Mouse (Mus musculus) ES-Bruce4 (cell line): ENCODE data around the gene Dscaml1. TPM values are rescaled to one million over a fixed set of nuclear protein-coding genes. Genes with fewer than 3 reads are reported as not detected.

Experiments used
- H3K27ac ChIP-seq: 2 replicates; pipeline ENCODE4 v1.5.1; 2012; ENCODE audit warnings: low read length, inconsistent platforms; ENCODE audit not compliant: insufficient read depth
- H3K27me3 ChIP-seq: 2 replicates; pipeline ENCODE4 v1.6.1; 2012; ENCODE audit warnings: mild to moderate bottlenecking, low read length, inconsistent platforms; ENCODE audit not compliant: control insufficient read depth, poor library complexity, insufficient read depth, severe bottlenecking
- H3K36me3 ChIP-seq: 2 replicates; pipeline ENCODE4 v1.6.1; 2012; ENCODE audit warnings: inconsistent platforms, mild to moderate bottlenecking, low read length, moderate library complexity; ENCODE audit not compliant: control insufficient read depth, poor library complexity, insufficient read depth, severe bottlenecking
- H3K4me1 ChIP-seq: one replicate; pipeline ENCODE4 v1.8.1; 2011; ENCODE audit warnings: low read length; ENCODE audit not compliant: control insufficient read depth, insufficient read depth
- H3K4me3 ChIP-seq: 2 replicates; pipeline ENCODE4 v1.5.1; 2011; ENCODE audit warnings: low read depth, mild to moderate bottlenecking, low read length
- H3K9ac ChIP-seq: 2 replicates; pipeline ENCODE4 v1.6.1; 2012; ENCODE audit warnings: low read depth, mild to moderate bottlenecking, inconsistent platforms; ENCODE audit not compliant: poor library complexity, severe bottlenecking
- H3K9me3 ChIP-seq: replicated peaks from 2 replicates; pipeline ENCODE4 v1.6.1; 2012; ENCODE audit warnings: mild to moderate bottlenecking, low read length, inconsistent platforms; ENCODE audit not compliant: control insufficient read depth, poor library complexity, insufficient read depth, severe bottlenecking
- CTCF ChIP-seq: IDR thresholded peaks from one replicate; pipeline ENCODE4 v1.8.1; 2011; ENCODE audit warnings: low read depth, low read length
- EP300 ChIP-seq: IDR thresholded peaks from 2 replicates; pipeline ENCODE4 v1.6.1; 2011; ENCODE audit warnings: low read depth, low read length; ENCODE audit not compliant: insufficient read depth
- POLR2A ChIP-seq: IDR thresholded peaks from one replicate; pipeline ENCODE4 v1.8.1; 2011; ENCODE audit warnings: low read length; ENCODE audit not compliant: insufficient read depth
- polyA plus RNA-seq: library from polyadenylated mRNA; stranded (reverse); fragments of >200 nt; gene quantifications from 2 replicates; pipeline ENCODE4 v1.2.4, GENCODE M21; 2011; ENCODE audit warnings: low read depth; ENCODE audit not compliant: missing spikeins, insufficient read depth, insufficient read length

Dscaml1 gene
- polyA plus RNA-seq, 1 experiment = 4.0 TPM

DNA sequence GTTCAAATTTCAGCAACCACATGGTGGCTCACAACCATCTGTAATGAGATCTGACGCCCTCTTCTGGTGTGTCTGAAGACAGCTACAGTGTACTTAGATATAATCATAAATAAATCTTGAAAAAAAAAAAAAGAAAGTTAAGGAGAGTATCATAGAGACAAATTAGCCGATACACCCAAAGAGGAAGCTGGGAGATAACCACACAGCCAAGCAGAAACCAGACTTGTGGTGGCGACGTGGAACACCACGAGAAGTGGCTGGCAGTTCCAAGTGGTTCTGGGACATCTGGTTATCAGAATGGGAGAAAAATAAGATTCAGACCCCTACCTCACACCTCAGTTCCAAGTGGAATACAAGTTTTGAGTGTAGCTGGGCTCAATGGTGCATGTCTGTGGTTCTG lies 39.7 kb upstream of the Dscaml1 start:
- TF ChIP-seq CTCF = no peak
- no peak for TF ChIP-seq EP300
- TF ChIP-seq POLR2A = no peak
- no peak overlapping the region for H3K27ac ChIP-seq
- H3K9ac ChIP-seq = no peak overlapping the region
- H3K4me1 ChIP-seq = peaks cover 3% of the 10 kb centered on the region
- H3K4me3 ChIP-seq = no peak overlapping the region
- no peaks in the 10 kb centered on the region for H3K9me3 ChIP-seq
- no peaks in the 10 kb centered on the region for H3K36me3 ChIP-seq
- no peaks in the 10 kb centered on the region for H3K27me3 ChIP-seq

- Histone ChIP-seq H3K4me3 (no peak overlapping the region), H3K36me3 (no peaks in the 10 kb centered on the region), H3K9me3 (no peaks in the 10 kb centered on the region), H3K4me1 (peaks cover 3% of the 10 kb centered on the region), H3K9ac (no peak overlapping the region), H3K27me3 (no peaks in the 10 kb centered on the region), H3K27ac (no peak overlapping the region)
- no peak for TF ChIP-seq POLR2A
- no peak for TF ChIP-seq EP300
- TF ChIP-seq CTCF = peak; percentile 93
Observed at GRCm38 (mm10) chr9:45388385-45388994, 37.9 kb upstream of the Dscaml1 start.

GRCm38 (mm10) chr9:45389596-45389995 lies 36.8 kb upstream of the Dscaml1 start:
- Histone ChIP-seq H3K27ac (no peak overlapping the region), H3K27me3 (no peaks in the 10 kb centered on the region), H3K4me1 (peaks cover 3% of the 10 kb centered on the region), H3K4me3 (no peak overlapping the region), H3K9ac (no peak overlapping the region), H3K9me3 (no peaks in the 10 kb centered on the region), H3K36me3 (no peaks in the 10 kb centered on the region)
- TF ChIP-seq POLR2A = no peak
- TF ChIP-seq EP300 = no peak
- no peak for TF ChIP-seq CTCF

DNA sequence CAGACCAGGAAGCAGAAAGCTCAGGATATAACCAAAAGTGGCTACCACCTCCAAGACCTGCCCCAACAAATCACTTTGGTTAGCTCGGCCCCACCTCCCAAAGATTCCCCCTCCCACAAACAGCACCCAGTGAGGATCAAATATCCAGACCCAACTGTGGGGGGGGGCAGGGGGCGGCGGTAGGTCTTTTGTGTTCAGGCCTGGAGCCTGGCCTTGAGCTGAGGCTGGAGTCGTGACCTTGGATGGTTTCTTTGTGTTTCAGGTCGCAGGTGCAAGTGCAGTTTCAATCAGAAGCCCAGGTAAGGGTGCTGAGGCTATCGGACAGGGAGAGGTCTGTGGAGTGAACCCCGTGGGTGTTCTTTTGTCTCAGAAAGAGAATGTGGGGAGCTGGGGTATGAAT lies 35.1 kb upstream of the Dscaml1 start:
- H3K27me3 ChIP-seq = no peaks in the 10 kb centered on the region
- peak overlapping the region; percentile 20; the same call in 1 of the 2 replicates for H3K27ac ChIP-seq
- TF ChIP-seq EP300 = 0 out of 2 replicates have a peak, but pooled peaks have one; percentile 61
- no peak for TF ChIP-seq POLR2A
- TF ChIP-seq CTCF = no peak
- no peaks in the 10 kb centered on the region for H3K36me3 ChIP-seq
- H3K9me3 ChIP-seq = no peaks in the 10 kb centered on the region
- no peak overlapping the region for H3K9ac ChIP-seq
- H3K4me1 ChIP-seq = peaks cover 3% of the 10 kb centered on the region
- H3K4me3 ChIP-seq = peak overlapping the region; percentile 22; the same call in 1 of the 2 replicates

DNA sequence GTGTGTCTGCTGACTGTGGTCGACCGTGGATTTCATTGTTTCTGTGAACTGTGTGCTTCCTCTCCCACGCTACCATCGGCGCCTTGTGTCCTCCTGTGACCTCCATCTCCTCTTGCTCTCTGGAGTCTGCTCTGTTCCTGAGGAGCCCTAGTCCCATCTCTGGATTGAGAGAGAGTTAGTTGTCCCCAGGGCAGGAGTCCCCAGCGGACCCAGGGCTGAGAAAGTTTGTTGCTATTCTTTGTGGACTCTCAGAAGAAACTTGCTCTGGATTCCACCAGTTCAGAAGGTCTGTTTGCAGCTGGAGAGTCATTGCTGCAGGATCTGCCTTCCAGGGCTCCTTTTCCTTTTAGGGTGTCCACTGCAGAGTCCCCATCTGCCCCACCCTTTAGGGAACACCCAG lies 31.2 kb upstream of the Dscaml1 start:
- H3K4me1 ChIP-seq = peaks cover 3% of the 10 kb centered on the region
- H3K9ac ChIP-seq = no peak overlapping the region
- no peak overlapping the region for H3K27ac ChIP-seq
- H3K4me3 ChIP-seq = no peak overlapping the region
- no peaks in the 10 kb centered on the region for H3K9me3 ChIP-seq
- H3K36me3 ChIP-seq = no peaks in the 10 kb centered on the region
- TF ChIP-seq POLR2A (no peak), CTCF (no peak), EP300 (no peak)
- no peaks in the 10 kb centered on the region for H3K27me3 ChIP-seq

- no peak for TF ChIP-seq POLR2A
- TF ChIP-seq CTCF = no peak
- TF ChIP-seq EP300 = no peak
- H3K36me3 ChIP-seq = no peaks in the 10 kb centered on the region
- peaks cover 2% of the 10 kb centered on the region for H3K4me1 ChIP-seq
- no peak overlapping the region for H3K4me3 ChIP-seq
- H3K27ac ChIP-seq = no peak overlapping the region
- H3K9me3 ChIP-seq = no peaks in the 10 kb centered on the region
- H3K9ac ChIP-seq = no peak overlapping the region
- no peaks in the 10 kb centered on the region for H3K27me3 ChIP-seq
Observed at GRCm38 (mm10) chr9:45395796-45396195, 30.6 kb upstream of the Dscaml1 start.
